Mouse (Mus musculus) heart, postnatal 0 days (tissue): ENCODE measurements around the gene Rab40b. TPM values are rescaled to one million over a fixed set of nuclear protein-coding genes. Genes with fewer than 3 reads are reported as not detected.

ENCODE experiments used
- ATAC-seq: fragments of 200-750 bp; cut with Nextera tagmentation; 2 replicates; pipeline ENCODE4 v1.8.0; 2017; ENCODE audit warnings: low read depth, moderate number of reproducible peaks, moderate library complexity; ENCODE audit not compliant: insufficient read depth
- DNase-seq: peaks from one replicate; pipeline ENCODE4 v3.0.0-alpha.2; 2016; ENCODE audit warnings: low spot score
- H3K27ac ChIP-seq: fragments of 300-500 bp; sonication (generic); 2 replicates; pipeline ENCODE4 v1.5.1; 2014; ENCODE audit warnings: low read depth, mild to moderate bottlenecking
- H3K27me3 ChIP-seq: fragments of 300-500 bp; sonication (generic); 2 replicates; pipeline ENCODE4 v1.6.1; 2014; ENCODE audit warnings: low read length, mixed read lengths; ENCODE audit not compliant: control insufficient read depth, insufficient read depth
- H3K36me3 ChIP-seq: fragments of 300-500 bp; sonication (generic); replicated peaks from 2 replicates; pipeline ENCODE4 v1.6.1; 2014; ENCODE audit warnings: low read length, mixed read lengths; ENCODE audit not compliant: control insufficient read depth, insufficient read depth
- H3K4me1 ChIP-seq: fragments of 300-500 bp; sonication (generic); 2 replicates; pipeline ENCODE4 v1.6.1; 2014; ENCODE audit warnings: antibody characterized with exemption; ENCODE audit not compliant: control insufficient read depth, insufficient read depth
- H3K4me2 ChIP-seq: fragments of 300-500 bp; sonication (generic); 2 replicates; pipeline ENCODE4 v1.6.1; 2014; ENCODE audit warnings: low read depth, mild to moderate bottlenecking, low read length, moderate library complexity
- H3K4me3 ChIP-seq: fragments of 300-500 bp; sonication (generic); 2 replicates; pipeline ENCODE4 v1.5.1; 2014; ENCODE audit warnings: low read depth, low read length
- H3K9ac ChIP-seq: fragments of 300-500 bp; sonication (generic); replicated peaks from 2 replicates; pipeline ENCODE4 v1.6.1; 2014; ENCODE audit warnings: low read depth, low read length, mixed read lengths
- H3K9me3 ChIP-seq: fragments of 300-500 bp; sonication (generic); replicated peaks from 2 replicates; pipeline ENCODE4 v1.6.1; 2016; ENCODE audit warnings: low read length; ENCODE audit not compliant: control insufficient read depth
- CTCF ChIP-seq: IDR thresholded peaks from 2 replicates; pipeline ENCODE4 v1.5.1; 2016; ENCODE audit warnings: antibody characterized with exemption, control low read depth, low read depth
- EP300 ChIP-seq: IDR thresholded peaks from 2 replicates; pipeline ENCODE4 v1.6.1; 2016; ENCODE audit warnings: antibody characterized with exemption, low read depth
- WGBS: fragments of 180-500 bp; shearing (Covaris S2); extraction: QIAGEN DNeasy Blood & Tissue Kit; methylation state at CpG from one replicate; pipeline ENCODE4 v1.1.7; 2014; 5-methylcytosine and 5-hydroxymethylcytosine counted together
- polyA plus RNA-seq: library from polyadenylated mRNA; unstranded; fragments of >200 nt; fragmentation: Nextera tagmentation; extraction: Ambion mirVana; gene quantifications from 2 replicates; pipeline ENCODE4 v1.2.1, GENCODE M21; 2015
- total RNA-seq: library from RNA; depleted of rRNA; stranded (reverse); fragments of >200 nt; gene quantifications from 2 replicates; pipeline ENCODE4 v1.2.3, GENCODE M21; 2014; ENCODE audit warnings: low replicate concordance

The Rab40b gene
- total and polyA plus RNA-seq, 2 experiments from 2014 or later, result 3.1 to 5.2 TPM

DNA sequence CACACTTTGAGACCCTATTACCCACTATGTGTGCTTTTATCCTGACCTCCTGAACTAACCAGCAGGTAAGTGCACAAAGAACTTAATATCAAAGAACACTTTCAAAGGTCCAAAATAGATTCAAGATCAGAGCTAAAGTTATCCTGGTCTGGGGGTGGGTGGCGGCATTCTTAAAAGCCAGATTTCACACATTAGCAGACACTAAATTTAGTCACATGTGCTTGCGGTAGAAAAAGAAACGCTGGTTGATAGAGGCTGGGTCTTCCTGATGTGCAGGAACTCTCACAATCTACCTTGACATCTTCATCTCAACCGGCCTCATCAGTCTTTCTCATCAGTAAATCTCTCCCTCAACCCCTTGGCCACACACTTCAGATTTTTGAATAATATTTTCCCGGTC lies 26.7 kb upstream of the Rab40b start:
- ATAC-seq, result no peak
- Histone ChIP-seq H3K9me3 (no peaks in the 10 kb centered on the region), H3K27ac (no peak overlapping the region), H3K36me3 (no peaks in the 10 kb centered on the region), H3K27me3 (no peaks in the 10 kb centered on the region), H3K4me2 (no peak overlapping the region), H3K4me1 (peaks cover 6% of the 10 kb centered on the region), H3K4me3 (no peak overlapping the region), H3K9ac (no peak overlapping the region)
- TF ChIP-seq EP300 (no peak), CTCF (no peak)
- no peak for DNase-seq
- 60% methylated on average over 5 of the region's 5 CpGs for WGBS

DNA sequence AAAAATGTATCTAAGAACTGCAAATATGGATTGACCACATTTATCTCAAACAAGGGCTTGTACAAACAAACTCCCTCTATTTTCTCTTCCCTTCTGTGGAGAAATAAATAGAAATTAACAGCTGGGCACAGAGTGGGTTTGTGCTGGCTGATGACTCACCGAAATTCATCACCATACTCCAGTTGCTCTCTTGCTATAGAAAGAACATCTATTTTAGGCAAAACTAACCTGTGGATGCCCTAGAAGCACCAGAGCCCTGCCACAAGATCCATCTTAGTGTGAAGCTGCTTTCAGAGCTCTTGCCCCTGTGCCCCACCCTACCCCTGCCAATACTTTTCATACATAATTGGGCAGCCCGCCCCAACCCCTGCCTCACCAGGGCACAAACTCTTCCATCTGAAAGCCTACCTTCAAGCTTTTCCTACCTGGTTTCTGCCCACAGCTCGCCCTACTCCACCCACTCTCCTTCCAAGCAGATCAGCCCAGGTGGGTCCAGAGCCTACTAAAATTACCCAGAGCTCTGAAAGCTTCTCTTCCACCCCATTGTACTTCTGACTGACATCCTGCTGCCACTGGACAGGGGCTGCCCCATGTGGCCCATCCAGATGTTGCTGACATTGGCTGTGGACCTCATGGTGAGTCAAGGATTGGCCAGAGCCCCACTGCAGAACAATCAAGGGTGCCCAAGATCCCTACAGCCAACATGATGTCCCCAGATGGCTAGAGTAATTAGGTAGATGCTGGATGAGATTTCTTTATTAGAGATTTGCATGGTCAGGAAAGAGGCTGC lies 19.5 kb upstream of the Rab40b start:
- H3K27me3 ChIP-seq, result no peaks in the 10 kb centered on the region
- no peaks in the 10 kb centered on the region for H3K4me1 ChIP-seq
- H3K36me3 ChIP-seq, result no peaks in the 10 kb centered on the region
- 62% methylated on average over 3 of the region's 3 CpGs for WGBS
- TF ChIP-seq CTCF (no peak), EP300 (no peak)
- no peak for ATAC-seq
- no peak for DNase-seq
- H3K4me2 ChIP-seq, result no peak overlapping the region
- H3K27ac ChIP-seq, result no peak overlapping the region
- no peak overlapping the region for H3K9ac ChIP-seq
- H3K9me3 ChIP-seq, result no peaks in the 10 kb centered on the region
- no peak overlapping the region for H3K4me3 ChIP-seq

GRCm38 (mm10) chr11:121392405-121392804 lies 4.4 kb upstream of the Rab40b start:
- Histone ChIP-seq H3K9me3 (no peaks in the 10 kb centered on the region), H3K36me3 (no peaks in the 10 kb centered on the region), H3K27ac (no peak overlapping the region), H3K4me3 (no peak overlapping the region), H3K4me2 (no peak overlapping the region), H3K4me1 (no peaks in the 10 kb centered on the region), H3K9ac (no peak overlapping the region), H3K27me3 (no peaks in the 10 kb centered on the region)
- TF ChIP-seq EP300, result no peak
- no peak for TF ChIP-seq CTCF
- DNase-seq, result no peak
- ATAC-seq, result no peak
- 61% methylated on average over 3 of the region's 3 CpGs for WGBS

- Histone ChIP-seq H3K9ac (no peak overlapping the region), H3K27me3 (no peaks in the 10 kb centered on the region), H3K9me3 (no peaks in the 10 kb centered on the region), H3K4me2 (no peak overlapping the region), H3K4me3 (no peak overlapping the region), H3K27ac (no peak overlapping the region), H3K36me3 (no peaks in the 10 kb centered on the region), H3K4me1 (no peaks in the 10 kb centered on the region)
- WGBS, result 51% methylated on average over 3 of the region's 3 CpGs
- TF ChIP-seq CTCF (no peak), EP300 (no peak)
- DNase-seq (no peak), ATAC-seq (no peak)
These were observed 2.7 kb upstream of the Rab40b start for GRCm38 (mm10) chr11:121390793-121391192.

GRCm38 (mm10) chr11:121388554-121388945 lies 499 bp upstream of the Rab40b start:
- Histone ChIP-seq H3K27me3 (no peaks in the 10 kb centered on the region), H3K9ac (no peak overlapping the region), H3K27ac (no peak overlapping the region), H3K4me2 (peak overlapping the region; percentile 95), H3K36me3 (no peaks in the 10 kb centered on the region), H3K9me3 (no peaks in the 10 kb centered on the region), H3K4me3 (peak overlapping the region; percentile 78), H3K4me1 (no peaks in the 10 kb centered on the region)
- no peak; the same call in 1 of the 2 replicates for ATAC-seq
- DNase-seq, result no peak
- 10% methylated on average over 6 of the region's 6 CpGs for WGBS
- no peak for TF ChIP-seq EP300
- TF ChIP-seq CTCF, result no peak

GRCm38 (mm10) chr11:121380294-121380693 lies 7.8 kb downstream of the Rab40b start:
- H3K4me3 ChIP-seq, result no peak overlapping the region
- no peak overlapping the region for H3K4me2 ChIP-seq
- no peaks in the 10 kb centered on the region for H3K4me1 ChIP-seq
- no peaks in the 10 kb centered on the region for H3K27me3 ChIP-seq
- DNase-seq (no peak), ATAC-seq (no peak)
- WGBS, result 56% methylated on average over 6 of the region's 6 CpGs
- H3K9ac ChIP-seq, result no peak overlapping the region
- TF ChIP-seq CTCF (no peak), EP300 (no peak)
- H3K27ac ChIP-seq, result no peak overlapping the region
- H3K9me3 ChIP-seq, result no peaks in the 10 kb centered on the region
- H3K36me3 ChIP-seq, result no peaks in the 10 kb centered on the region
